Mouse (Mus musculus) CH12.LX (cell line): ENCODE measurements at regions not wholly inside any gene's neighbourhood (a gene's known extent, or its start where the extent isn't known, plus 50 kb on each side); places are given as distances from the start of the nearest gene placed in this dataset.

Experiments used
- DNase-seq: peaks from one replicate; pipeline ENCODE4 v3.0.0-alpha.2; 2013; ENCODE audit errors: extremely low read depth
- H3K27ac ChIP-seq: 2 replicates; pipeline ENCODE4 v1.5.1; 2012; ENCODE audit warnings: low read depth, mild to moderate bottlenecking, control low read depth, moderate library complexity; ENCODE audit not compliant: insufficient read depth
- H3K27me3 ChIP-seq: replicated peaks from 2 replicates; pipeline ENCODE3; 2012; ENCODE audit warnings: inconsistent platforms
- H3K36me3 ChIP-seq, 2 experiments: replicated peaks in 1 of 2; 2 replicates each; pipeline versions ENCODE3 to v1.6.1; 2012; ENCODE audit warnings: inconsistent platforms in 1 of 2, low read length in 1 of 2, mild to moderate bottlenecking in 1 of 2, mixed read lengths in 1 of 2, moderate library complexity in 1 of 2; ENCODE audit not compliant: control insufficient read depth in 1 of 2, insufficient read depth in 1 of 2
- H3K4me1 ChIP-seq, 2 experiments: 2 replicates each; pipeline ENCODE4 v1.6.1; 2012; ENCODE audit warnings: inconsistent platforms in 1 of 2, moderate library complexity in 1 of 2; ENCODE audit not compliant: insufficient read depth in 2 of 2, control insufficient read depth in 1 of 2
- H3K4me2 ChIP-seq: 2 replicates; pipeline ENCODE4 v1.6.1; 2012; ENCODE audit warnings: low read depth, mild to moderate bottlenecking, control low read depth; ENCODE audit not compliant: poor library complexity, insufficient read depth, severe bottlenecking
- H3K4me3 ChIP-seq, 3 experiments: fragments of 150-350 bp in 1 of 3; sonication (generic) in 1 of 3; replicated peaks in 1 of 3; 2 replicates each; pipeline versions ENCODE3 to v1.5.1; 2011 to 2012; ENCODE audit warnings: low read depth in 2 of 3, low read length in 2 of 3, mild to moderate bottlenecking in 2 of 3, moderate library complexity in 2 of 3, control low read depth in 1 of 3, improper control_type of control experiment in 1 of 3, inconsistent platforms in 1 of 3, mixed read lengths in 1 of 3; ENCODE audit not compliant: poor library complexity in 1 of 3
- H3K79me2 ChIP-seq: replicated peaks from 2 replicates; pipeline ENCODE4 v1.6.1; 2012; ENCODE audit warnings: mild to moderate bottlenecking, moderate library complexity; ENCODE audit not compliant: control insufficient read depth, poor library complexity, insufficient read depth, severe bottlenecking; ENCODE audit errors: extremely low read depth
- H3K9ac ChIP-seq: 2 replicates; pipeline ENCODE4 v1.6.1; 2012; ENCODE audit warnings: low read depth, mild to moderate bottlenecking, control low read depth, moderate library complexity; ENCODE audit not compliant: insufficient read depth
- H3K9me3 ChIP-seq: replicated peaks from 2 replicates; pipeline ENCODE3; 2012; ENCODE audit warnings: low read length, inconsistent platforms, mixed read lengths
- BHLHE40 ChIP-seq: IDR thresholded peaks from 2 replicates; pipeline ENCODE4 v1.6.1; 2011; ENCODE audit warnings: mild to moderate bottlenecking, low read depth, low read length, improper control_type of control experiment
- CHD1 ChIP-seq: IDR thresholded peaks from 2 replicates; pipeline ENCODE4 v1.6.1; 2012; ENCODE audit warnings: low read depth, low read length, improper control_type of control experiment, inconsistent platforms
- CTCF ChIP-seq, 2 experiments: IDR thresholded peaks in 1 of 2; conservative IDR thresholded peaks in 1 of 2; 2 replicates each; pipeline ENCODE4 v1.5.1; 2011 to 2012; ENCODE audit warnings: low read depth in 2 of 2, low read length in 2 of 2, improper control_type of control experiment in 1 of 2, inconsistent platforms in 1 of 2, mild to moderate bottlenecking in 1 of 2, moderate library complexity in 1 of 2
- E2F4 ChIP-seq: IDR thresholded peaks from 2 replicates; pipeline ENCODE4 v1.6.1; 2011; ENCODE audit warnings: low read depth, low read length, improper control_type of control experiment; ENCODE audit not compliant: insufficient replicate concordance
- ETS1 ChIP-seq: conservative IDR thresholded peaks from 2 replicates; pipeline ENCODE4 v1.6.1; 2012; ENCODE audit warnings: low read depth, mild to moderate bottlenecking, inconsistent platforms, low read length, improper control_type of control experiment, moderate library complexity
- IRF4 ChIP-seq: IDR thresholded peaks from 2 replicates; pipeline ENCODE4 v1.6.1; 2014; ENCODE audit warnings: low read depth, mild to moderate bottlenecking, inconsistent platforms, low read length, improper control_type of control experiment
- JUN ChIP-seq: IDR thresholded peaks from 2 replicates; pipeline ENCODE4 v1.6.1; 2011; ENCODE audit warnings: low read depth, mild to moderate bottlenecking, low read length, improper control_type of control experiment, moderate library complexity; ENCODE audit not compliant: insufficient read depth
- MAFK ChIP-seq: IDR thresholded peaks from 2 replicates; pipeline ENCODE4 v1.6.1; 2011; ENCODE audit warnings: low read length, improper control_type of control experiment; ENCODE audit not compliant: insufficient replicate concordance
- MAX ChIP-seq: IDR thresholded peaks from 2 replicates; pipeline ENCODE4 v1.6.1; 2011; ENCODE audit warnings: low read length, improper control_type of control experiment
- MXI1 ChIP-seq: IDR thresholded peaks from 2 replicates; pipeline ENCODE4 v1.6.1; 2011; ENCODE audit warnings: mild to moderate bottlenecking, low read depth, low read length, improper control_type of control experiment
- MYC ChIP-seq: IDR thresholded peaks from 2 replicates; pipeline ENCODE4 v1.6.1; 2011; ENCODE audit warnings: low read depth, mild to moderate bottlenecking, improper control_type of control experiment, low read length
- POLR2A ChIP-seq: IDR thresholded peaks from 2 replicates; pipeline ENCODE4 v1.6.1; 2011; ENCODE audit warnings: low read depth, mild to moderate bottlenecking, improper control_type of control experiment, low read length
- RCOR1 ChIP-seq: conservative IDR thresholded peaks from 2 replicates; pipeline ENCODE4 v1.6.1; 2012; ENCODE audit warnings: low read depth, mild to moderate bottlenecking, inconsistent platforms, low read length, improper control_type of control experiment
- SIN3A ChIP-seq: IDR thresholded peaks from 2 replicates; pipeline ENCODE4 v1.6.1; 2012; ENCODE audit warnings: low read length, improper control_type of control experiment, inconsistent platforms
- SMC3 ChIP-seq: IDR thresholded peaks from 2 replicates; pipeline ENCODE4 v1.6.1; 2011; ENCODE audit warnings: low read depth, low read length, improper control_type of control experiment
- TCF12 ChIP-seq: IDR thresholded peaks from 2 replicates; pipeline ENCODE4 v1.6.1; 2014; ENCODE audit warnings: low read depth, mild to moderate bottlenecking, inconsistent platforms, low read length, improper control_type of control experiment
- UBTF ChIP-seq: IDR thresholded peaks from 2 replicates; pipeline ENCODE4 v1.6.1; 2012; ENCODE audit warnings: low read depth, mild to moderate bottlenecking, inconsistent platforms, low read length, improper control_type of control experiment, moderate library complexity
- USF1 ChIP-seq: IDR thresholded peaks from 2 replicates; pipeline ENCODE4 v1.6.1; 2014; ENCODE audit warnings: low read depth, mild to moderate bottlenecking, inconsistent platforms, low read length, improper control_type of control experiment
- ZC3H11A ChIP-seq: IDR thresholded peaks from 2 replicates; pipeline ENCODE4 v1.6.1; 2012; ENCODE audit warnings: low read depth, mild to moderate bottlenecking, inconsistent platforms, low read length, improper control_type of control experiment
- ZKSCAN1 ChIP-seq: IDR thresholded peaks from 2 replicates; pipeline ENCODE4 v1.6.1; 2012; ENCODE audit warnings: low read depth, inconsistent platforms, low read length, improper control_type of control experiment, borderline replicate concordance
- ZMIZ1 ChIP-seq: IDR thresholded peaks from 2 replicates; pipeline ENCODE4 v1.6.1; 2012; ENCODE audit warnings: low read depth, mild to moderate bottlenecking, inconsistent platforms, low read length, improper control_type of control experiment
- ZNF384 ChIP-seq: IDR thresholded peaks from 2 replicates; pipeline ENCODE4 v1.6.1; 2012; ENCODE audit warnings: low read depth, low read length, improper control_type of control experiment, inconsistent platforms
- dilution Hi-C: fragments of 300-500 bp; cut with MboI; formaldehyde crosslinking; loops from 2 replicates; pipeline ENCODE4 v1.14.3; 2020; ENCODE audit warnings: low sequenced_read_pairs; ENCODE audit not compliant: extremely low pct_unique_long_range_greater_than_20kb, extremely low pct_ligation_motif_present
- in situ Hi-C: fragments of 300-500 bp; cut with MboI; formaldehyde crosslinking; loops from 3 replicates; pipeline ENCODE4 v1.14.3; 2019; ENCODE audit warnings: low sequenced_read_pairs, low pct_ligation_motif_present, low pct_unique_long_range_greater_than_20kb, mixed read lengths

- Histone ChIP-seq H3K9me3 (no peaks in the 10 kb centered on the region), H3K4me3 (no peak overlapping the region), H3K9ac (no peak overlapping the region), H3K36me3 (no peaks in the 10 kb centered on the region), H3K27me3 (no peaks in the 10 kb centered on the region), H3K27ac (no peak overlapping the region), H3K79me2 (no peaks in the 10 kb centered on the region), H3K4me1 (no peaks in the 10 kb centered on the region), H3K4me2 (no peak overlapping the region)
- TF ChIP-seq SMC3 (no peak), E2F4 (no peak), SIN3A (no peak), ZC3H11A (no peak), IRF4 (no peak), ZMIZ1 (no peak), RCOR1 (no peak), ETS1 (no peak), POLR2A (no peak), MXI1 (no peak), BHLHE40 (no peak), JUN (no peak), CHD1 (no peak), MAX (no peak)
- no peak for DNase-seq
- in situ Hi-C loops = no loop called here
- dilution Hi-C loops = no loop called here
These were observed 594.8 kb upstream of the Fbxo33 start for GRCm38 (mm10) chr12:59814356-59814755.

- TF ChIP-seq UBTF (no peak), CTCF (conservative IDR thresholded peaks at IDR 0.05 in 1 of 2, IDR thresholded peaks at IDR 0.05 in 1 of 2; ENCODE audit: low read depth in 2 of 2, low read length in 2 of 2) (no peak), MYC (no peak), ETS1 (no peak), MAFK (no peak), TCF12 (no peak), ZKSCAN1 (no peak), USF1 (no peak), ZNF384 (no peak), JUN (no peak)
- dilution Hi-C loops = no loop called here
- in situ Hi-C loops = no loop called here
- Histone ChIP-seq H3K27me3 (no peaks in the 10 kb centered on the region), H3K36me3 (no peaks in the 10 kb centered on the region), H3K4me2 (no peak overlapping the region), H3K79me2 (no peaks in the 10 kb centered on the region), H3K9ac (no peak overlapping the region), H3K4me3 (no peak overlapping the region), H3K4me1 (no peaks in the 10 kb centered on the region), H3K27ac (no peak overlapping the region), H3K9me3 (no peaks in the 10 kb centered on the region)
- DNase-seq = no peak
These were observed 589.7 kb upstream of the Fbxo33 start for GRCm38 (mm10) chr12:59809224-59809623.
